Mouse (Mus musculus) bone marrow, adult 2 months (tissue): Measurements from ENCODE around the gene Parp3.
A peak's percentile ranks its signal among the peaks of the same experiment; 100 is the strongest.

Experiments
- CTCF ChIP-seq: fragments of 200-500 bp; IDR thresholded peaks from 2 replicates; pipeline ENCODE4 v1.5.1; 2011; ENCODE audit warnings: low read length, control low read depth; ENCODE audit not compliant: control insufficient read depth, insufficient read depth
- POLR2A ChIP-seq: fragments of 200-500 bp; IDR thresholded peaks from 2 replicates; pipeline ENCODE4 v1.6.1; 2011; ENCODE audit warnings: low read depth, mild to moderate bottlenecking, control low read depth, low read length, borderline replicate concordance; ENCODE audit not compliant: control insufficient read depth

GRCm38 (mm10) chr9:106447348-106447747 is 29.4 kb downstream of the Parp3 start, which contains the start of the genes Abhd14b and Abhd14a:
- TF ChIP-seq CTCF, result peak; percentile 26; the same call in 1 of the 2 replicates
- TF ChIP-seq POLR2A, result peak; percentile 48; the same call in 1 of the 2 replicates
